Mouse (Mus musculus): ENCODE measurements around the gene Abt1. TPM values are rescaled to one million over a fixed set of nuclear protein-coding genes. Genes with fewer than 3 reads are reported as not detected.

Gene Abt1
- polyA plus RNA-seq, 1 experiment from 2014 or later, result 12.7 TPM

DNA sequence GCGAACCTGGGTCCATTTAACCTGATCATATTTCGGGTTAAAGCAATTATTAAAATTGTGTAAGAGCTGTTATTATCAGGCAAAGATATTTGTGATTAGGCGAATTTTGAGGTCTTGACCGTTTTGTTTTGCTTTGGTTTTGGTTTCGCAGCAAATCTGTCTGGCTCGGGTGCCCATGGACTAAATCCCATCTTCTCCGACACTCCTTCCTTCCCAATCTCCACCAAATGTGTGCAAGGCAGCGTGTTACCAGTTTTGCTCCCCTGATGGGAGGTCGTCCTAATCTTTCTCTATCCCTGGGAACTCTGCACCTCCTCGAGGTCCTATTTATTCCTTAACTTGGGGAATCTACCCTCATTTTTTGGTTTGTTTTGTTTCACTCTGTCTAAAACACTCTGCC, 21.5 kb upstream of the Abt1 start:
- peak overlapping the region; percentile 99 for H3K27ac ChIP-seq (ENCODE audit: low read length)
- no peaks in the 10 kb centered on the region for H3K9me3 ChIP-seq (ENCODE audit: control insufficient read depth, low read length)
- H3K36me3 ChIP-seq (ENCODE audit: control insufficient read depth, insufficient read depth), result no peaks in the 10 kb centered on the region
- H3K4me1 ChIP-seq (replicated peaks; ENCODE audit: control insufficient read depth, insufficient read depth, low read length), result peaks cover 12% of the 10 kb centered on the region
- peak; percentile 5 for ATAC-seq
- H3K4me3 ChIP-seq (replicated peaks; ENCODE audit: low read length), result peak overlapping the region; percentile 84
- no peaks in the 10 kb centered on the region for H3K27me3 ChIP-seq (replicated peaks; ENCODE audit: control insufficient read depth, insufficient read depth, low read length)
- 4% methylated on average over 10 of the region's 10 CpGs for WGBS
- peak overlapping the region; percentile 81 for H3K4me2 ChIP-seq (ENCODE audit: low read length)
- peak overlapping the region; percentile 79 for H3K9ac ChIP-seq (replicated peaks; ENCODE audit: low read depth, low read length)

DNA sequence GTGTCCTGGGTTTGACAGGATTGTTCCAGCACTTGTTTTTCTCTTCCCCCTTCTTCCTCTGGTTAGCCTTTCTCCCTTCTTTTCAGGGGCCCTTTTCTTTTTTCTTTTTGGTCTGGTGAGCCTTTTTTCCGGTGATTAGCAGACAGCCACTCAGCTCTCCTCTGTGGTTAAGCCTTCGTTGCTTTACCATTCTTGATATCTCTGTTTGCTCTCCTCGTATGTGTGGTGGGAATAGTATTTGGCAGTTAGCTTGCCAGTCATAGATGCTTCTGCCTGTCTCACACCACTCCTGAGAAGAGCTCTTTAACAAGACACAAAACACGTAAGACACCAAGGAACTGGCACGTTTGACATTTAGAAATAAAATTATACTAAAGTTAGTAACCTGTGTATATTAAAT, 20.8 kb upstream of the Abt1 start:
- Histone ChIP-seq H3K9me3 (ENCODE audit: control insufficient read depth, low read length) (no peaks in the 10 kb centered on the region), H3K4me3 (replicated peaks; ENCODE audit: low read length) (peak overlapping the region; percentile 26), H3K9ac (replicated peaks; ENCODE audit: low read depth, low read length) (0 out of 2 replicates have a peak overlapping the region, but pooled peaks have one; percentile 29), H3K4me1 (replicated peaks; ENCODE audit: control insufficient read depth, insufficient read depth, low read length) (peaks cover 12% of the 10 kb centered on the region), H3K27ac (ENCODE audit: low read length) (peak overlapping the region; percentile 47), H3K27me3 (replicated peaks; ENCODE audit: control insufficient read depth, insufficient read depth, low read length) (no peaks in the 10 kb centered on the region), H3K36me3 (ENCODE audit: control insufficient read depth, insufficient read depth) (no peaks in the 10 kb centered on the region), H3K4me2 (ENCODE audit: low read length) (peak overlapping the region; percentile 81)
- ATAC-seq, result no peak
- WGBS, result 27% methylated on average over 5 of the region's 5 CpGs

DNA sequence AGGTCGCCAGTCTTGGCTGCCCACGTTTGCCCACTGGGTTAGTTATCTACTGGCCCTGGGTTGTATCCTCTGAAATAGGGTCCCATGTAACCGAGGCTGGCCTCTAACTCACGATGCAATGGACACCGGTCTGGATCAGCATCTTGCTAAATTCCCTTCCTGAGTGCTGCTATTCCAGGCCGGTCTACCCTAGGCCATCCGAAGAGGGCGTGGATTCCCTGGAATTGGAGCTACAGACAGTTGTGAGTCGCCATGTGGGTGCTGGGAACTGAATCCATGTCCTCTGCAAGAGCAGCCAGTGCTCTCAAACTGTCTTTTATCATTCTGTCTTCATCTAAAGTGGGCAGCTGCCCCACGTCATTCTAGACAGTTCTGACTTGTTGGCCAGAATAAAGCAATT, 16.2 kb upstream of the Abt1 start:
- no peak overlapping the region for H3K9ac ChIP-seq (replicated peaks; ENCODE audit: low read depth, low read length)
- 61% methylated on average over 10 of the region's 10 CpGs for WGBS
- H3K4me2 ChIP-seq (ENCODE audit: low read length), result no peak overlapping the region
- no peak for ATAC-seq
- no peak overlapping the region for H3K27ac ChIP-seq (ENCODE audit: low read length)
- no peaks in the 10 kb centered on the region for H3K9me3 ChIP-seq (ENCODE audit: control insufficient read depth, low read length)
- H3K36me3 ChIP-seq (ENCODE audit: control insufficient read depth, insufficient read depth), result no peaks in the 10 kb centered on the region
- H3K4me3 ChIP-seq (replicated peaks; ENCODE audit: low read length), result no peak overlapping the region
- no peaks in the 10 kb centered on the region for H3K27me3 ChIP-seq (replicated peaks; ENCODE audit: control insufficient read depth, insufficient read depth, low read length)
- peaks cover 11% of the 10 kb centered on the region for H3K4me1 ChIP-seq (replicated peaks; ENCODE audit: control insufficient read depth, insufficient read depth, low read length)

DNA sequence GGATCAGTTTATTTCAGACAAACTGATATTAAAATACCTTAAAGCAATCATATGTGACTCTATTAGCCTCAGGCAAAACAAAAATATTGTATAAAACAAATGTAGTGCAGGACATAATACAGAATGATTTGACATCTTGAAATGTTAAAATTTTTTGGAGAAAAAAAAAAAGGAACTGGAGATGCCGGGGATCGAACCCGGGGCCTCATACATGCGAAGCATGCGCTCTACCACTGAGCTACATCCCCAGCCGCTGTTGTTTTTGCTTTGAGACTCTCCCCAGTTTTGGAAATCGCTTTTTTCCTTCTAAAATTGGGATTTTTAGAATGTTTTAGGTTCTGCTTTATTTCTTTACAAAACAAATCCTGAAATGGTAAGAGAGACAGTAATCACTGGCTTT, 14.9 kb upstream of the Abt1 start:
- no peaks in the 10 kb centered on the region for H3K9me3 ChIP-seq (ENCODE audit: control insufficient read depth, low read length)
- 0 out of 2 replicates have a peak overlapping the region, but pooled peaks have one; percentile 25 for H3K9ac ChIP-seq (replicated peaks; ENCODE audit: low read depth, low read length)
- 0% methylated on average over 7 of the region's 7 CpGs for WGBS
- H3K4me1 ChIP-seq (replicated peaks; ENCODE audit: control insufficient read depth, insufficient read depth, low read length), result 0 out of 2 replicates have a peak, but pooled peaks cover 2% of the 10 kb centered on the region
- peak; percentile 64 for ATAC-seq
- H3K36me3 ChIP-seq (ENCODE audit: control insufficient read depth, insufficient read depth), result no peaks in the 10 kb centered on the region
- H3K4me3 ChIP-seq (replicated peaks; ENCODE audit: low read length), result peak overlapping the region; percentile 50
- no peaks in the 10 kb centered on the region for H3K27me3 ChIP-seq (replicated peaks; ENCODE audit: control insufficient read depth, insufficient read depth, low read length)
- H3K4me2 ChIP-seq (ENCODE audit: low read length), result peak overlapping the region; percentile 75
- H3K27ac ChIP-seq (ENCODE audit: low read length), result no peak overlapping the region

DNA sequence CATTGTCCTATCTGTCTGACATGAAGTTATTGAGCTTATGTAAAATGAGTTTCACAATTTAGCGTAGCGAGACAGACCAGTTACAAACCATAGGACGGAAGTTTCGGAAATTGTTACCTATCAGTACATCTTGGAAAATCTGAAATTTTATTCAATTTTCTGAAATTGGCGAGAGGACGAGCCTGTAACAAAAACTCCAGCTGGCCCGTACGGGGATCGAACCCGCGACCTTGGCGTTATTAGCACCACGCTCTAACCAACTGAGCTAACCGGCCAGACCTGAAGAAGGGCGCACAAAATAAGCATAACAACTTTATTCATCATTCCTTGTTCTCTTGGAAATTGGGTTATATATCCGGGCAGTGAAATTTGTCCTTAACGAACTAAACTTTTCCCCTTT, 14.2 kb upstream of the Abt1 start:
- Histone ChIP-seq H3K9me3 (ENCODE audit: control insufficient read depth, low read length) (no peaks in the 10 kb centered on the region), H3K27ac (ENCODE audit: low read length) (no peak overlapping the region; the same call in 1 of the 2 replicates), H3K9ac (replicated peaks; ENCODE audit: low read depth, low read length) (no peak overlapping the region), H3K4me2 (ENCODE audit: low read length) (peak overlapping the region; percentile 75), H3K4me3 (replicated peaks; ENCODE audit: low read length) (peak overlapping the region; percentile 50), H3K4me1 (replicated peaks; ENCODE audit: control insufficient read depth, insufficient read depth, low read length) (peaks cover 6% of the 10 kb centered on the region), H3K36me3 (ENCODE audit: control insufficient read depth, insufficient read depth) (no peaks in the 10 kb centered on the region), H3K27me3 (replicated peaks; ENCODE audit: control insufficient read depth, insufficient read depth, low read length) (no peaks in the 10 kb centered on the region)
- WGBS, result under 1% methylated on average over 17 of the region's 17 CpGs
- ATAC-seq, result peak; percentile 90

DNA sequence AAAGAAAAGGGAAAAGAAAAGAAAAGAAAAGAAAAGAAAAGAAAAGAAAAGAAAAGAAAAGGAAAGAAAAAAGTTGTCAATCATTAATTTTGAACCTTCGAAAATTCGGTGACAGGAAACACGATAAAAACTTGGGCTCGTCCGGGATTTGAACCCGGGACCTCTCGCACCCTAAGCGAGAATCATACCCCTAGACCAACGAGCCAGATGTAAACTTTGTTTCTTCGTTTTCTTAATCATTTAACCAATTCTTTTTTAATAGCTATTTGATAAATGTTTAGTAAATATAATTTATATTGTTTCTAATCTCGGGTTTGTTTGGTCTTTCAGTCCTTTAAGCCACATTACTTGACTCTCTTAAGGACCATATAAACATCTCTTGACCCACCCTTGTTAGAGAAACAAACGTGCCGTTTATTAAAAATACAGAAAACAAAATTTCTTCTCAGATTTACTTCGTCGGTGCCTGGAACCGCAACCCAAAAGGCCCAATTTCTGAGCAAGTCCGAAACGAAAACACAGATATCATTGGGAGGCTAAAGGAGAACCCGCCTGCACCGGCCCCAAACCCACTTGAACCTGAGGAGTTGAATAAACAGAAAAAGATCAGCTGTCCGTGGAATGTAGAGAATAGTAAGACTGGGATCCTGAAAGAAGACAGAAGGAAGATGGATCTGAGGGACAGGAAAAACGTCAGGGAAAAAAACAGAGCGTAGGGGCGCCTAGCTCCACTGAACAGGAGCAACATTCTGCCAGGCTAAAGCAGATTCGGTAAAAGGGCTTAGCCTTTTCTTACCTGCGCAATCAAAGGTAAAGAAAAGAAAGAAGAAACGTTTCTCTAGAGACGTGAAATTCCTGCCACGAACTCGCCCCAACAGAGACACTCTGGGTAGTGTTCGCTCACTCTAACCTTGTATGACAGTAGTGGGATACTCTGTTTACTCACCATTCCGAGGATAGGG, 13.5 kb upstream of the Abt1 start:
- H3K27me3 ChIP-seq (replicated peaks; ENCODE audit: control insufficient read depth, insufficient read depth, low read length), result no peaks in the 10 kb centered on the region
- H3K27ac ChIP-seq (ENCODE audit: low read length), result peak overlapping the region; percentile 49
- H3K4me3 ChIP-seq (replicated peaks; ENCODE audit: low read length), result peak overlapping the region; percentile 50
- H3K4me1 ChIP-seq (replicated peaks; ENCODE audit: control insufficient read depth, insufficient read depth, low read length), result peaks cover 6% of the 10 kb centered on the region
- peak; percentile 29 for ATAC-seq
- H3K4me2 ChIP-seq (ENCODE audit: low read length), result peak overlapping the region; percentile 75
- peak overlapping the region; percentile 58 for H3K9ac ChIP-seq (replicated peaks; ENCODE audit: low read depth, low read length)
- H3K36me3 ChIP-seq (ENCODE audit: control insufficient read depth, insufficient read depth), result no peaks in the 10 kb centered on the region
- under 1% methylated on average over 32 of the region's 32 CpGs for WGBS
- H3K9me3 ChIP-seq (ENCODE audit: control insufficient read depth, low read length), result no peaks in the 10 kb centered on the region

DNA sequence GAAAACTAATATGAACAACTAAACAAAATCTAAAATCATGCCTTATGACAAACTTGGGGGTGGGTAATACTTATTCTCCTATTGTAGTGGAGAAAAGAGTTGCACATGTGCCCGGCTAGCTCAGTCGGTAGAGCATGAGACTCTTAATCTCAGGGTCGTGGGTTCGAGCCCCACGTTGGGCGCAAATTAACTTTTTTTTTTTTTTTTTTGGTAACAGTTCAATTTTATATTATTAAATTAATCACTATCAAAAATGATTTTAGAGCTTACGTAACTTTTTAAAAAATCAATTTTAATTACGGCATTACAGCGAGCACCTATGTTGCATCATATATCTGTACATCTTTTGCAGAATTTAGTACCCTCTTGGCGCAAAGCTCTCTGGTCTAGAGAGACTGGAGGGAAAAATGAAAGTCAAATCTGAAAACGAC, 12.6 kb upstream of the Abt1 start:
- Histone ChIP-seq H3K4me2 (ENCODE audit: low read length) (peak overlapping the region; percentile 49; the same call in 1 of the 2 replicates), H3K27ac (ENCODE audit: low read length) (no peak overlapping the region), H3K27me3 (replicated peaks; ENCODE audit: control insufficient read depth, insufficient read depth, low read length) (no peaks in the 10 kb centered on the region), H3K9ac (replicated peaks; ENCODE audit: low read depth, low read length) (no peak overlapping the region), H3K36me3 (ENCODE audit: control insufficient read depth, insufficient read depth) (no peaks in the 10 kb centered on the region), H3K4me3 (replicated peaks; ENCODE audit: low read length) (no peak overlapping the region; the same call in 1 of the 2 replicates), H3K9me3 (ENCODE audit: control insufficient read depth, low read length) (no peaks in the 10 kb centered on the region), H3K4me1 (replicated peaks; ENCODE audit: control insufficient read depth, insufficient read depth, low read length) (peaks cover 6% of the 10 kb centered on the region)
- no peak for ATAC-seq
- WGBS, result 1% methylated on average over 11 of the region's 11 CpGs

DNA sequence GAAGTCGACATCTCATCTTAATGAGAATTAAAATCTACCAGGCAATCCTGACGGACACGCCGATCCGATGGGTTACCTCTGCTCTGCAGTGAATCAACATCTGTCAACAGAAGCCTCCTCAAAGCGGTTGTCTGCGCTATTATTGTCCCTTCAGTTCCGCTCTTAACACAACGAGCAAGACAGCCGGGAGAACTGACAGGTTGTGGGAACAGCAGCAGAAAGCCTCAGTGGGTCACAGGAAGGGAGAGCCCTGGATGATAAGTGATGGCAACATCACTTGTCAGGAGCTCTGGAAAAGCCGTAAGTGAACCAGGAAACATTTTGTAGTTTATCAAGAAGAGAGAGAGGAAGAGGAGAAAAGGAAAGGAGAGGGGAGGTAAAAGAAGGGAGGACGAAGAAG, 12.0 kb upstream of the Abt1 start:
- Histone ChIP-seq H3K9ac (replicated peaks; ENCODE audit: low read depth, low read length) (peak overlapping the region; percentile 35; the same call in 1 of the 2 replicates), H3K27ac (ENCODE audit: low read length) (no peak overlapping the region), H3K9me3 (ENCODE audit: control insufficient read depth, low read length) (no peaks in the 10 kb centered on the region), H3K4me1 (replicated peaks; ENCODE audit: control insufficient read depth, insufficient read depth, low read length) (peaks cover 6% of the 10 kb centered on the region), H3K27me3 (replicated peaks; ENCODE audit: control insufficient read depth, insufficient read depth, low read length) (no peaks in the 10 kb centered on the region), H3K4me3 (replicated peaks; ENCODE audit: low read length) (peak overlapping the region; percentile 33), H3K36me3 (ENCODE audit: control insufficient read depth, insufficient read depth) (no peaks in the 10 kb centered on the region), H3K4me2 (ENCODE audit: low read length) (peak overlapping the region; percentile 49)
- no peak for ATAC-seq
- 2% methylated on average over 12 of the region's 12 CpGs for WGBS

DNA sequence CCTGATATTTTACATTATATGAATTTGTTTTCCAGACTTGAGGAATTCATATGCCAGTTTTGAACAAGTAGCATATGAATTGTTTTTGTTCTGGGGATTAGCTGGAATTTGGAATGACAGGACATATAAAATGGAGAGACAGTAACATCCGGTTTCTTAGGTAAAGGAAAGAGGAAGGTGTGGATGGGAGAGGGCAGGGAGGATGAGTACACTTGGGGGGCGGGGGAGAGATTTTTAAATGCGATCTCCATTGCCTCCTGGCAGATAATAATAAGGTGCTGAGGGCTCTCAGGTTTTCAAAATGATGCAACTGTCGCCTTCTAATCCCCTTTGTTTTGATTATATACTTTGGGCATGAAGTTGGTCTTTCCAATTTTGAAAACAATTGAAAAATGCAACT, 11.6 kb upstream of the Abt1 start:
- 23% methylated on average over 4 of the region's 4 CpGs for WGBS
- H3K9me3 ChIP-seq (ENCODE audit: control insufficient read depth, low read length), result no peaks in the 10 kb centered on the region
- H3K36me3 ChIP-seq (ENCODE audit: control insufficient read depth, insufficient read depth), result no peaks in the 10 kb centered on the region
- no peak for ATAC-seq
- H3K4me2 ChIP-seq (ENCODE audit: low read length), result peak overlapping the region; percentile 49
- H3K27ac ChIP-seq (ENCODE audit: low read length), result no peak overlapping the region
- H3K9ac ChIP-seq (replicated peaks; ENCODE audit: low read depth, low read length), result no peak overlapping the region
- H3K27me3 ChIP-seq (replicated peaks; ENCODE audit: control insufficient read depth, insufficient read depth, low read length), result no peaks in the 10 kb centered on the region
- peak overlapping the region; percentile 33 for H3K4me3 ChIP-seq (replicated peaks; ENCODE audit: low read length)
- H3K4me1 ChIP-seq (replicated peaks; ENCODE audit: control insufficient read depth, insufficient read depth, low read length), result peaks cover 6% of the 10 kb centered on the region

All from forebrain, embryonic 16.5 days (tissue).